Mouse (Mus musculus) cerebellum, adult (tissue): ENCODE measurements around the gene Glyr1.

Source experiments
- ATAC-seq: cut with Nextera tagmentation; 2 replicates; pipeline ENCODE4 v1.9.2; 2017; ENCODE audit warnings: mild to moderate bottlenecking, moderate library complexity, mixed read lengths; ENCODE audit not compliant: insufficient number of reproducible peaks, low FRiP score, low TSS enrichment

Gene Glyr1

DNA sequence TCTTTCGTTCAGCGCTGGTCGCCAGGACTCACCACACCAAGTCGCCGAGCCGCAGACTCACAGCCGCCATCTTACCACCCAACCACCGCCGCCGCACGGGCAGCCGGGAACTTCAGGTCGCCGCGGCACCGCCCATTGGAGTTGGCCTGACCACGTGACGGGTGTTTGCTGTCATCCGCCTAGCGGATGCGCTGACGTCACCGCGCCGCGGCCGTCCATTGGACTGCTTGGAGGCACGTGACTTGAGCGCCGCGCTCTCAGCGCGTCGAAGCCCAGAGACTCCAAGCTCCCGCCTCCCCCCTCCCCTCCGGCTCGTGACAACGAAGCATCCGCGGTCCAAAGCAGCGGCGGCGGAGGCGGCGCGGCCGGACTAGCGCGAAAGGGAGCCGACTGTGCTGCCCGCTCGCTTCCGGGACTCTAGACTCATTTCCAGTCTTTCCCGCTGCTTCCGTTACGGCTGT is at the start of gene Glyr1, which contains the start of gene Ubn1:
TSS of gene Glyr1 (minus strand) at position 90 of the 461 bp plus-strand sequence.
TSS of gene Ubn1 (plus strand) at position 284 of the 461 bp plus-strand sequence.
- ATAC-seq: peak; percentile 98

DNA sequence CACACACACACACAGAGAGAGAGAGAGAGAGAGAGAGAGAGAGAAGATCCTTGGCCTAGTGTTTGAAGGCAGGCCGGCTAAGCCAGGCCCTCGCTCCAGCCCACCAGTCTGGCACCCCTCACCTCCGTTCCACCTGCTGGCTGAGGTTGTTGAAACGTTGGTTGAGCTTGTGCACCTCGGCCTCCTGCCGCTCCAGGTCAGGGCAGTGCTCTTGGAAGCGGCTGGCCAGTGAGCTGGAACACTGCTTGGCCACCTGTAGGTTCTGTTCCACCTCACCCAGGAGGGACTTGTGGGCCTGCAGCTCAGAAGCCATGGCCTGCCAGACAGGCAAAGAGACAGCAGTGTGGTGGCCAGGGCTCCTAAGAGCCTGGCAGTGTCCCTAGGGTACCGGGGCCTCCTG is 46.8 kb upstream of the Glyr1 start:
- ATAC-seq: no peak

DNA sequence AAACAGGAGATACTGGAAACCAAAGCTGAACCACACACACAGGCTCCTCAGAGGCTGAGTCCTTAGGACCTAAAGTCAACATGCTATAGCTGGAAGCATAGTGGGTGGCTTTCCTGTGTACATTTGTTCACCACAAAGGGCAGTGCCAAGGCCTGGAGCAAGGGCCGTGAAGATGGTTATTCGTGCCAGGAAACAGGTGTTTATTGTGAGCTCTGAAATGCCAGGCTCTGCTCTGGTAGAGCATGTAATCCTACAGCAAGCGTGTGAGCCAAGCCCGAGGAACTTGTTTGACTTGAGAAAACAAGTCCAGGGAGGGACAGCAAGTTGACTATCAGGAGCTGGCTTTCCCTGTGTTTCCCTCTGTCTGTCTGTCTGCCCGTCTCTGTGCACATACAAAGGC is 43.6 kb upstream of the Glyr1 start:
- ATAC-seq: no peak

DNA sequence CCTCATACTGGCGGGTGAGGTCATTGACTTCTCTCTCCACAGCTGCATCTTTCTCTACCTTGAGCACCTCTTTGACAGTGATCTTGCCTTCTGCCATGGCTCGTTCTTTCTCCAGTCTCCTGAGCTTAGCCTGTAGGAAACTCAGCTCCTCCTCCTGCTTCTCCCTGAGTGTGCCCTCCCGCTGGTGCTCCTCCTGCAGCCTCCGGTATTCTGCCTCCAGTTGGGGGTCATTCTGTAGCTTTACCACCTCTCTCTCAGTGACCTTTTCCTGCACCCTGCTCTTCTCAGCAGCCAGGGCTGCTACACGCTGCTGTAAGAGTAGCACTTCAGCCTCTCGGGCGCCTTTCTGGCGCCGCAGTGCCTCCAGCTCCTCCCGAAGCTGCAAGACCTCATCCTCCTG is 39.4 kb upstream of the Glyr1 start:
- no peak for ATAC-seq

DNA sequence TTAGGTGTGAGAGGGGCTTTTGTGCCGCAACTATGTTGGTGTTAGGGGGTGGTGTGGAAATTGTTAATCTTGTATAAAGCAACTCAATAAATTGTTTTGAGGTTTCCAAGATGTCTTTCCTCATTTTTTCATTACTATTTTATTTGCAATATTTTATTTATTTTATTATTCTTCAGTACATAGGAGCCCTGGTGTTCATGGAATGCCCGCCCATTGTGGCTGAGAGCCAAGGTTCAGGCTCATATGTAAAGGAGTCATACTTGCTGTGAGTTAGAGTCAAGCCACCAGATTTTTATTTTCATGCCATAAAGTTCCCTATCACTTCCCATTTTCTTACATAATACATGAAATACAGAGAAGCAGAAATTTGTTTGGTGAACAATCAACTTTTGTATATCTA is 36.5 kb upstream of the Glyr1 start:
- no peak for ATAC-seq

DNA sequence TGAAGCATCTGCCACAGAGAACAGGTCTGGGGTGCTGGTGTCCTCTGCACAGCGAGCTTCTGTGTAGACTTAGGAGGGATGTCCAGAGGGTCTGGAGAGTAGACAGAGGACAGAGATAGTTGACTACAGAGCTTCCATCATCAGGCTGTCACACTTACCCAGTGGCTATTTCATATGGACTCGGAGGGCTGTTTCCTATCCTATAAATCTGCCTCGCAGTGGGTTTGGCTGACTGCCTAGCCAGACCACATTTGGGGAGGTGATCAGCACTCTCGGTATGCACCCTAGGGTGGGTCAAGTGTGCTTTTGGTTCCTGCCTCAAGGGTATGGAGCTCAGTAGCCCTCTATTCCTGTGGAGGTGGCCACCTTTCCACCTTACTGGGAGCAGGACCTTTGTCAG is 35.5 kb upstream of the Glyr1 start:
- no peak for ATAC-seq

DNA sequence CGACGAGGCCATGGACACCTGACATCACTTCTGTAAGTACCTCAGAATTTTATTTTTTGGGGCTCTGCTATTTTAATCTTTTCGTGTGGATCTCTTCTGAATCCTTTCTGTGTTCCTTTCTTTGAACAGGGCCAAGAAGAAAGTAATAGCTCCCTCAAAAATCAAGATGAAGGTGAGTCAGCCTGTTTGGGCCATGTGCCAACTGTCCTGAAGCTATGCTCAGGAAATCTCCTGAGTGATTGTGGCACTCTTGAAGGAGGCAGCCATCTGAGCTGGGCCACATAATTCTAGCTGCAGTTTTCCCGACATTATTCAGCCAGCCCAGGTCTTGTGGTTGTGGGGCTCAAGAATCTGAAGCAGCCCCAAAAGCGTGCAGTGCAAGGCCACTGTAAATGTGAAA is 24.7 kb upstream of the Glyr1 start:
- ATAC-seq: no peak

DNA sequence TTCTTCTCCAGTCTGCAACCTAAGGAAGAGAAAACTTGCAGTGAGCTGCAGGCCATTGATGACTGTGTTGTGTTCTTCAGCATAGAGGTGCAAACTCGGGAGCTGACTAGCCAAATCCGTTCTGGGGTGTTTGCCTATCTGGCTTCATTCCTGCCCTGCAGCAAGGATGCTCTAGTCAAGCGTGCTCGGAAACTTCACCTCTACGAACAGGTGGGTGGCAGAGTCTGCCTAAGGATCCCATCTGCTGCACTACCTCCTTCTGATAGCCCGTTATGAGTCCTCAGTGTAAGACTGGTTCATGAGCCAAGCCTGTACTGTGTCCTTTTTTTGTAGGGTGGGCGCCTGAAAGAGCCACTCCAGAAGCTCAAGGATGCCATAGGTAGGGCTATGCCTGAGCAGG is 22.3 kb upstream of the Glyr1 start:
- ATAC-seq: no peak

DNA sequence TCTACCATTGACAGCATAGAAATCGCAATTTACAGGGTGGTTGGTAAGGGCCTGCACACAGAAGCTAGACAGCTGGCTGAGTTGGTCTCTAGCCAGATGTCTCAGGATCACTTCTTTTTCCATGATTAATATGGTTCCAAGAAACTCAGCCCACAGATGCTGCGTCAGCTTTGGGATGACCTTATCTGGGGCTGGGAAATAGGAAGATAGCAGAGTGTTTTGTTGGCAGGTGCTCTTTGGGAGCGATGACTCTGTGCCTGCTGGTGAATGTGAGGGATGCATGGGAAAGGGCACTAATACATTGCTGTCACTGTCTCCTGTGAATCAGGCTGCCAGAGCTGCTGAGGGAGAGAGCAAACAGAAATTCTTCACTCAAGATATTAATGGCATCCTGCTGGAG is 20.7 kb upstream of the Glyr1 start:
- no peak; the same call in 1 of the 2 replicates for ATAC-seq

DNA sequence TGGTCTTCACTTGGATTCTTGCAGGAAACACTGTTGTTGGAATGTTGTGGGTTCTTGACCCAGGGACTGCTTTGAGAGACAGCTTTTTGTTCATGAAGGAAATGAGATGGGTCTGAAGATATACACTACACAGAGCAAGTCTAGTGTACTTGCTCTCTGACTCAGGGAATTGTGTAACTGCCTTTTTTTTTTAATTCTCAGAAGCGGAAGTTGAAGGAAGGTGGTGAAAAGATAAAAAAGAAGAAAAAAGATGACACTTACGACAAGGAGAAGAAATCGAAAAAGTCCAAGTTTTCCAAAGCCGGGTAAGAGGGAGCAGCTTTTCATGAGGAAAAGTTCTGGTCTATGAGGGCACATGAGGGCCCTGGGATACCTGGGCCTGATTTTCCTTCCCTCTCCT is 13.8 kb upstream of the Glyr1 start:
- no peak for ATAC-seq

DNA sequence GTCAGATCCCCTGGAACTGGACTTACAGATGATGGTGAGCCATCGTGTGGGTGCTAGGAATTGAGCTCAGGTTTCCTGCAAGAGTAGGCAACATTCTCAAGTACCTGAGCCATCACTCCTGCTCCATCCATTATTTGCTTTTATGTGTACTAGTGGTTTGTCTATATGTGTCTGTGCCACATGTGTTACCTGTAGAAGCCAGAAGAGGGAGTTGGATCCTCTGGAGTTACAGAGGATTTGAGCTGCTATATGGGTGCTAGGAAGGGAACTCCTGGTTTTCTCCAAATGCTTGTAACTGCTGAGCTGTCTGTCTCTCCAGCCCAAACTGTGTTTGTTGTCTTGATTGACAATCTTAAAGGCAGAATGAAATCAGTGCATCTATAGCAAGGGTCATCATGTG is 8.5 kb upstream of the Glyr1 start:
- no peak for ATAC-seq

DNA sequence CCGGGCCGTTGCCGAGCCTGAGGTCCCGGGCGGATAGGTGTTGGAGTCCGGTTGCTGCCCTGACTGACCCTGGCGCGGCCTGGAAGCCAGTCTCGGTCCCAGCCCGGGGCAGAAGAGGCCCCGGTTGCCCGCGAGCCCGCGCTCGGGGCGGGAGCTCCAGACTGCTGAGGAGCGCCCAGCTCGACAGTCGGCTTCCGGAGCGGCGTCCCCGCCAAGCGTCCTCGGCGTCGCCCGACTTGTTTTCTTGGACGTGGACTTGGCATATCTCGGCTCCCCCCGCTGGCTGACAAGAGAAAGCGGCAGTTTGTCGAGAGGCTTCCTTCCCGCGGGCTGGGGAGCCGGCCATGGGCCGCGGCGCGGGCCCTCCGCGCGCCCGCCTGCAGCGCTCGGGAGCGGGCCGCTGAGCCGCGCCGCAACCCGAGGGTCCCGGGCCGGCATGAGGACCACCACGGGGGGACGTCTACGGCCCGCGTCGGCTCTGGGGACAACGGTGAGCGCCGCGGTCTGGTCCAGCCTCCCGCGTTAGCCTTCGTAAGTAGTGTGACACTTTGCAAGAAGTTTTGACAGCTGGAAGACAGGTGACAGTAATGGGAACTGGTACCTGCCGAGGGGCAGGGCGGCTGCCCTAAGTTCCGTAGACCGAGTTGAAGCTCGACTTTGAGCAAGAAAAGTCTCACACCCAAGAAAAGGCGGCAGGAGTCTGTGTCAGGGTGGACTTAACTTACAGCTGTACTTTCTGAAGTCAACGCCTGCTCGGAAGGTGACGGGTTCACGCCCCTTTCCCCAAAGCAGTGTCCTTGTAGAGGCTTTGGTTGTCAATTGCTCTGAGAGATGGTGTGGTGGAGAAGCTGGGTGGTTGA is 818 bp upstream of the Glyr1 start:
- ATAC-seq: no peak; the same call in 1 of the 2 replicates

DNA sequence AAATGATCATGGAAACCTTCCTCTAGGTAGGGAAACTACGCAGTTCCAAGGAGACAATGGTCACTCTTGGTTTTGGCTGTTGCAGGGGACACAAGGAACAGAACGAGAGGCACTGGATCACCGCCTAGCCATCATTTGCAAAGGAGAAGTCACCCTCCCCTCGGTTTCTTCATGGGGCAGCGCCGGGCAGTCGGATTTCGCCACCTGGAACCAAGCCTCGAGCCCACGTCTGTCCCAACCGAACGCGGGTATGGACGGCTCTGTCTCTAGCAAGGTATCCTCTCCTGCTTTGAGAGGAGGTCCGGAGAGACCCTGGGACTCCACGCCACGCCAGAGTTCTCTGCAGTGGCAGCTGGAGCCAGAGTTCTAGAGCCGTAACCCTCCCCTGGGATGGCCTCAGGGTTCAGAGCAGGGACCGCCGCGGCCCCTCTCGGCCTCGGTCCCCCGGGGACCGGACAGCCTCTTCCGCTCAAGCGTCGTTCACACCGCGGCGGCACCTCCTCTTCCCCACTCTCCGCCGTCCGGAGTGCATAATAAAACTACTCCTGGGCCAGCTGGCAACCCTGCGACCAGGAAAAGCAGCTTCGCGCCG is 385 bp downstream of the Glyr1 start:
- peak; percentile 42; the same call in 1 of the 2 replicates for ATAC-seq

DNA sequence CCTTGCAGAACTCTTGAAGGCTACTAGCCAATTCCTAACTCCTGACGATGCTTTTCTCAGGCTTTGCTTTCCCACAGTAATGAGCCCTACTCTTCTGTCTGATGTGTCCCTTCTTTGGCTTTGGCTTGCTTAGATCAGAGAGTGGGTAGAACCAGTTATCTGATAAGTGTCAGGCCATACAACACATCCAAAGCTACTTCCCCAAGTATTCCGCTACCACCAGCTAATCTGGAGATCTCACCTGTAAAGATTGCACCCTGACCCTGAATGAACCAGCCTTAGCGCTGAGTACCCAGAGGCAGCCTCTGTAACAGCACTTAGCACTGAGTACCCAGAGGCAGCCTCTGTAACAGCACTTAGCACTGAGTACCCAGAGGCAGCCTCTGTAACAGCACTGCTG is 4.3 kb downstream of the Glyr1 start:
- ATAC-seq: no peak

DNA sequence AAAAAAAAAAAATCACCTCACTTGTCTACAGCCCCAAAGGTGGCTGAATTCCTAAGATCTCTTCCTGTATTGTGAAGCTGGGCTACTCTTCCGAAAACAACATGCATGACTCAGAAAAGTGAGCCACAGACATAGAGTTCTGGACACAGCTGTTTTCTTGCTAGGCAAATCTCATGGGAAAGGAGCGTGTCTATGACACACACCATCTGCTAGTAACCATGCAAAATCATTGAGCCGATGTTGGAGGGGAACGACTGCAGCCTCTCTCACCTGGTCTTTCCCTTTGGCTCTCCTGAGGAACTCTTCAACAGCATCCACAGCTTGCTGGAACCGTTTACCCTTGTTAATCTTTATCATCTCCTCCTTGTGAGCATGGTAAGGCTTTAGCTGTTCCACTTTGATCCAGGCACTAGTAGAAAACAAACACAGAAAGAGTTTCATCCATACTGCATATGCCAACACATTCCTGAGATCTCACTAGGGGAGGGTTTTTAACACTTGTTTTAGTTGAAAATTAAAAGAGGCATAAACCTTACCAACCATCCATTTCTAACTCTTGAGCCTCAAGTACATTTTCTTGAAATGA is 12.9 kb downstream of the Glyr1 start:
- ATAC-seq: no peak

DNA sequence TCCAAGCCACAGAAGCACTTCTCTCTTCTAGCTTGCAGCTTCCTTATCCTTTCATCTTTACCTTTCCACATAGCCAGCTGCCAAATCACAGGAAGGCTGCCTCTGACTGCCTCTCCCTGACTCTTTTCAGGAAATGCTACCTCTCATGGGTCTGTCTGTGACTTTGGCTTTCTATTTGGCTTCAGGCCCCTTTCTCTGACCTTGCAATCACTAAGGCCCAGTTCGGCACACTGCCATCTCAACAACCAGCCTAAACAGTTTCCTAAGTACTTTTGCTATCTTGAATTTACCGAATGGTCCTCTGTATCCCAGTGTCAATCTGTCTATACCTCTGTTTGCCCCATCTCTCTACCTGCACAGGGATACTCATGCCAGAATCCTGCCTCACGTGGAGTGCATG is 14.1 kb downstream of the Glyr1 start:
- no peak for ATAC-seq

DNA sequence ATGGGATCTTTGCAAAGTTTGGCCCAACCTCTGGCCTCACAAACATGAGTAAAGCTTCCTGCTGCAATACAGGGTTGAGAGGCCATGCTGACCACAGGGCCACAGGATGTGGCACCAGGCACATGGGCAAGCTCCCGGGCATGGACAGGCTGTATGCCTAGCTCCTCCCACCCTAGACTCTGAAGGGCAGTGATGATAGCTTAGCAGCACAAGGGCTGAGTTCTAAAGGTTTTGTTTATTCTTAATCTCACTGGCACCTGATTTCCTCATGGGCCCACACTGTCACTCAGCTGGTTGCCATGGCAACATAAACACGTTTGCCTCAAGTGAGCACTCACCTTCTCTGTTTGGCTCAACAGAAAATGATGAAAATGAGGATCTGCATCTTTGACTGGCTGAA is 19.8 kb downstream of the Glyr1 start:
- ATAC-seq: no peak

DNA sequence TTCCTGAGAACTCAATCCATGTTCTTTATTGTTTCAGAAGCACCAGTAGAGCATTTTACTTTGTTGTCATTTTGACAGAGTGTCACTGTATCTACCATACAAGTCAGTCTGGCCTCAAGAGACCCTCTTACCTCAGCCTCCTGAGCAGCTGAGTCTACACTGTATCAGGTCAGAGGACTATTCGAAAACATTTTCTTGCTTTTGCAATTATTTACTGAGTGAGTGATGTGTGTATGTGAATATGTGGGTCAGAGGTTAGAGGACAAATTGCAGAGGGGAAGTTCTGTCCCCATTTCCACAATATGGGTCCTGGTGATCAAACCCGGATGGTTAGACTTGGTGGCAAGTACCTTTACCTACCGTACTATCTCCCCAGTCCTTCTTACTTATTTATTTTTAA is 25.6 kb downstream of the Glyr1 start:
- ATAC-seq: no peak

DNA sequence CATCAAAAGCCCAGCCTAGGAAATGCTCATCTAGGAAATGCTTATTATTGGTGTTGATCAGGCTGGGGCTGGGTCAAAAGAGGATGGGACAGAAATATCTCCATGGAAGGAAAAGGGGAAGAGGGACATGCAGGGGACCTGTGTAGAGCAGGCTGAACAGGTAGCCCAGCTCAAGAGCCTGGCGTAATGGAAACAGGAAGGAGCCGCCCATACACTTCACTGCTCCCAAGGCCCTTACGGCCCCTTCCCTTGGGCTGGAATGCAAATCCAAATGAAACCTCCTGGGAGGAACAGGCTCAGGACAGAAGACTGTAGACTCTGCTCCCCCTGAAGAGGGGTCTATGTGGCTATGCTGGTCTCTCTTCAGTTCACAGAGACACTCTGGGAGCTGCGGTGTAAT is 35.1 kb downstream of the Glyr1 start:
- no peak for ATAC-seq

DNA sequence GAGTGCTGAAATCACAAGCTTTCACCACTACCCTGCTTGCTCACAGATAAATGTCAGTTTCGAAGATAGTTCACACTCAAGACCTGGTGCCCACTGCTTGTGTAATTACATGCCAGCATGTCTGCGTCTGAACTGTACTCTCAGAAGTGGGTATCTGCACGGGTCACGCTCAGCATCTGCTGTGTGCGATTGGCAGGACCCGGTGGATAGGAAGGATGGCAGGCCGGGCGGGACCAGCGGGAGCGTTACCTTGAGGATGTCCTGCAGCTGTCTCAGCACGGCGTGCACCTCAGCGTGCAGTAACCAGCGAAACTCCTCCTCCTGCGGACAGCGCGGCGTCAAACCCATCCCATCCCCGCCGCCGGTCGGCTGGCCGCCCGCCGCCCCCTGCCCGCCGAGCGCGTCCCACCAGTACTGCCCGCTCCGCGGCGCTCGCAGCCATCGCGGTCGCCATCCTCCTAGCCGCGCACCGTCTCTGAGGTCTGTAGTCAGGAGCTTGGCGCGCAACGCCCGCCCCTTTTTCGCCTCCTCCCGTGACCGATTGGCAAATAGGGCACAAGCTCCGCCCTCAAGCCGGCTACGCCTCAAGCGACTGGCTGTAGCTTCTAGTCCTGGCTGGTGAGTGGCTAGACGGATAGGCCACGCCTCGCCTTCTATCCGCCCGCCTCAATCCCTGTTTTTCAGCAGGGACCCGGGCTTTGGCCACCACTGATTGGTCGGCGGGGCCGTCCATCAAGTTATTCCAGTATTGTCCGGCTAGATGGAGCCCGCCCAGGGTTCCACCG is 36.4 kb downstream of the Glyr1 start, which contains the start of gene Rogdi:
TSS of gene Rogdi (minus strand) at position 500 of the 785 bp plus-strand sequence.
- ATAC-seq: peak; percentile 99
